Mouse (Mus musculus): ENCODE results near the gene Id4. TPM values are rescaled to one million over a fixed set of nuclear protein-coding genes. Genes with fewer than 3 reads are reported as not detected.

Id4 gene
- polyA plus RNA-seq, 1 experiment from 2014 or later = 3.0 TPM

GRCm38 (mm10) chr13:48261341-48262221 is 553 bp downstream of the Id4 start:
- H3K9ac ChIP-seq = peak overlapping the region; percentile 77
- H3K4me3 ChIP-seq = peak overlapping the region; percentile 75
- 0 out of 2 replicates have a peak, but pooled peaks cover 3% of the 10 kb centered on the region for H3K27me3 ChIP-seq
- no peaks in the 10 kb centered on the region for H3K9me3 ChIP-seq (replicated peaks)
- ATAC-seq (replicated peaks; ENCODE audit: insufficient number of reproducible peaks, insufficient read depth, low FRiP score, low read depth) = peak; percentile 33; the same call in 1 of the 2 replicates
- peak overlapping the region; percentile 97 for H3K4me2 ChIP-seq
- H3K36me3 ChIP-seq = no peaks in the 10 kb centered on the region
- H3K4me1 ChIP-seq (replicated peaks) = peaks cover 14% of the 10 kb centered on the region
- peak overlapping the region; percentile 84 for H3K27ac ChIP-seq
- WGBS = under 1% methylated on average over 96 of the region's 98 CpGs

- Histone ChIP-seq H3K9me3 (replicated peaks) (no peaks in the 10 kb centered on the region), H3K9ac (peak overlapping the region; percentile 77), H3K4me2 (peak overlapping the region; percentile 97), H3K4me1 (replicated peaks) (peaks cover 14% of the 10 kb centered on the region), H3K27me3 (0 out of 2 replicates have a peak, but pooled peaks cover 3% of the 10 kb centered on the region), H3K4me3 (peak overlapping the region; percentile 75), H3K36me3 (no peaks in the 10 kb centered on the region), H3K27ac (no peak overlapping the region)
- under 1% methylated on average over 25 of the region's 25 CpGs for WGBS
- ATAC-seq (replicated peaks; ENCODE audit: insufficient number of reproducible peaks, insufficient read depth, low FRiP score, low read depth) = no peak
Observed at GRCm38 (mm10) chr13:48262451-48262969, 1.5 kb downstream of the Id4 start.

GRCm38 (mm10) chr13:48265029-48265428 is 4.0 kb downstream of the Id4 start:
- Histone ChIP-seq H3K4me2 (no peak overlapping the region), H3K4me3 (no peak overlapping the region), H3K27me3 (0 out of 2 replicates have a peak, but pooled peaks cover 3% of the 10 kb centered on the region), H3K27ac (no peak overlapping the region), H3K9ac (no peak overlapping the region), H3K36me3 (no peaks in the 10 kb centered on the region), H3K9me3 (replicated peaks) (no peaks in the 10 kb centered on the region), H3K4me1 (replicated peaks) (peaks cover 14% of the 10 kb centered on the region)
- 76% methylated on average over 6 of the region's 6 CpGs for WGBS
- no peak for ATAC-seq (replicated peaks; ENCODE audit: insufficient number of reproducible peaks, insufficient read depth, low FRiP score, low read depth)

GRCm38 (mm10) chr13:48273451-48274069 is 12.5 kb downstream of the Id4 start:
- peak; percentile 64; the same call in 1 of the 2 replicates for ATAC-seq (replicated peaks; ENCODE audit: insufficient number of reproducible peaks, insufficient read depth, low FRiP score, low read depth)
- Histone ChIP-seq H3K4me3 (peak overlapping the region; percentile 44), H3K9ac (peak overlapping the region; percentile 38; the same call in 1 of the 2 replicates), H3K27me3 (no peaks in the 10 kb centered on the region; the same call in 1 of the 2 replicates), H3K4me1 (replicated peaks) (peaks cover 6% of the 10 kb centered on the region; the same call in 1 of the 2 replicates), H3K9me3 (replicated peaks) (no peaks in the 10 kb centered on the region), H3K27ac (no peak overlapping the region), H3K36me3 (no peaks in the 10 kb centered on the region), H3K4me2 (peak overlapping the region; percentile 65)
- WGBS = 4% methylated on average over 15 of the region's 15 CpGs

- Histone ChIP-seq H3K27me3 (no peaks in the 10 kb centered on the region; the same call in 1 of the 2 replicates), H3K4me1 (replicated peaks) (peaks cover 6% of the 10 kb centered on the region; the same call in 1 of the 2 replicates), H3K4me3 (no peak overlapping the region), H3K36me3 (no peaks in the 10 kb centered on the region), H3K9ac (no peak overlapping the region), H3K27ac (no peak overlapping the region), H3K4me2 (no peak overlapping the region), H3K9me3 (replicated peaks) (no peaks in the 10 kb centered on the region)
- ATAC-seq (replicated peaks; ENCODE audit: insufficient number of reproducible peaks, insufficient read depth, low FRiP score, low read depth) = no peak
- 71% methylated on average over 1 of the region's 1 CpGs for WGBS
Observed at GRCm38 (mm10) chr13:48274107-48274506, 13.1 kb downstream of the Id4 start.

- H3K9ac ChIP-seq = no peak overlapping the region
- H3K4me3 ChIP-seq = no peak overlapping the region
- no peaks in the 10 kb centered on the region for H3K36me3 ChIP-seq
- H3K4me2 ChIP-seq = no peak overlapping the region
- H3K27ac ChIP-seq = no peak overlapping the region
- no peaks in the 10 kb centered on the region; the same call in 1 of the 2 replicates for H3K27me3 ChIP-seq
- 69% methylated on average over 7 of the region's 7 CpGs for WGBS
- no peaks in the 10 kb centered on the region for H3K9me3 ChIP-seq (replicated peaks)
- H3K4me1 ChIP-seq (replicated peaks) = peaks cover 6% of the 10 kb centered on the region; the same call in 1 of the 2 replicates
- no peak for ATAC-seq (replicated peaks; ENCODE audit: insufficient number of reproducible peaks, insufficient read depth, low FRiP score, low read depth)
Observed at GRCm38 (mm10) chr13:48276981-48277380, 16.0 kb downstream of the Id4 start.

GRCm38 (mm10) chr13:48284426-48284825 is 23.4 kb downstream of the Id4 start:
- no peaks in the 10 kb centered on the region for H3K4me1 ChIP-seq (replicated peaks)
- no peak overlapping the region for H3K9ac ChIP-seq
- no peak for ATAC-seq (replicated peaks; ENCODE audit: insufficient number of reproducible peaks, insufficient read depth, low FRiP score, low read depth)
- H3K4me2 ChIP-seq = no peak overlapping the region
- H3K4me3 ChIP-seq = no peak overlapping the region
- no peaks in the 10 kb centered on the region for H3K27me3 ChIP-seq
- H3K27ac ChIP-seq = no peak overlapping the region
- 69% methylated on average over 9 of the region's 9 CpGs for WGBS
- no peaks in the 10 kb centered on the region for H3K9me3 ChIP-seq (replicated peaks)
- no peaks in the 10 kb centered on the region for H3K36me3 ChIP-seq

GRCm38 (mm10) chr13:48284918-48285693 is 24.1 kb downstream of the Id4 start:
- Histone ChIP-seq H3K9me3 (replicated peaks) (no peaks in the 10 kb centered on the region), H3K4me2 (no peak overlapping the region), H3K36me3 (no peaks in the 10 kb centered on the region), H3K9ac (no peak overlapping the region), H3K4me3 (no peak overlapping the region), H3K27me3 (no peaks in the 10 kb centered on the region), H3K4me1 (replicated peaks) (no peaks in the 10 kb centered on the region), H3K27ac (no peak overlapping the region)
- 60% methylated on average over 9 of the region's 9 CpGs for WGBS
- ATAC-seq (replicated peaks; ENCODE audit: insufficient number of reproducible peaks, insufficient read depth, low FRiP score, low read depth) = no peak

GRCm38 (mm10) chr13:48290427-48290826 is 29.4 kb downstream of the Id4 start:
- no peaks in the 10 kb centered on the region for H3K36me3 ChIP-seq
- H3K4me2 ChIP-seq = no peak overlapping the region
- no peak overlapping the region for H3K9ac ChIP-seq
- H3K27ac ChIP-seq = no peak overlapping the region
- ATAC-seq (replicated peaks; ENCODE audit: insufficient number of reproducible peaks, insufficient read depth, low FRiP score, low read depth) = 0 out of 2 replicates have a peak, but pooled peaks have one; percentile 22
- no peaks in the 10 kb centered on the region for H3K4me1 ChIP-seq (replicated peaks)
- 34% methylated on average over 13 of the region's 13 CpGs for WGBS
- H3K27me3 ChIP-seq = no peaks in the 10 kb centered on the region
- no peaks in the 10 kb centered on the region for H3K9me3 ChIP-seq (replicated peaks)
- H3K4me3 ChIP-seq = no peak overlapping the region

- ATAC-seq (replicated peaks; ENCODE audit: insufficient number of reproducible peaks, insufficient read depth, low FRiP score, low read depth) = no peak
- no peaks in the 10 kb centered on the region for H3K9me3 ChIP-seq (replicated peaks)
- H3K27ac ChIP-seq = no peak overlapping the region
- no peak overlapping the region for H3K9ac ChIP-seq
- H3K4me3 ChIP-seq = no peak overlapping the region
- no peaks in the 10 kb centered on the region for H3K36me3 ChIP-seq
- no peaks in the 10 kb centered on the region for H3K27me3 ChIP-seq
- H3K4me2 ChIP-seq = no peak overlapping the region
- 39% methylated on average over 7 of the region's 7 CpGs for WGBS
- peaks cover 19% of the 10 kb centered on the region for H3K4me1 ChIP-seq (replicated peaks)
Observed at GRCm38 (mm10) chr13:48314500-48314899, 53.5 kb downstream of the Id4 start.

All from heart, embryonic 15.5 days (tissue).